Mouse (Mus musculus) kidney, adult 2 months (tissue): ENCODE measurements around the gene Pik3r1.

Experiments
- CTCF ChIP-seq: fragments of 200-500 bp; conservative IDR thresholded peaks from 2 replicates; pipeline ENCODE4 v1.5.1; 2011; ENCODE audit warnings: low read depth, mild to moderate bottlenecking, control low read depth, low read length, moderate library complexity, mixed read lengths; ENCODE audit not compliant: insufficient read depth, insufficient read length
- POLR2A ChIP-seq: fragments of 200-500 bp; IDR thresholded peaks from one replicate; pipeline ENCODE4 v1.6.1; 2011; ENCODE audit warnings: low read depth, low read length, control low read depth

GRCm38 (mm10) chr13:101732675-101733074, 35.3 kb downstream of the Pik3r1 start:
- TF ChIP-seq CTCF (no peak), POLR2A (no peak)
